Mouse (Mus musculus) myocyte (in vitro differentiated cells): Measurements from ENCODE around the gene Erich3.

Source experiments
- CEBPB ChIP-seq: IDR thresholded peaks from 2 replicates; pipeline ENCODE4 v1.6.1; 2011; ENCODE audit warnings: mild to moderate bottlenecking, moderate library complexity; ENCODE audit not compliant: poor library complexity, insufficient read depth, severe bottlenecking
- E2F4 ChIP-seq: IDR thresholded peaks from one replicate; pipeline ENCODE4 v1.6.1; 2011; ENCODE audit warnings: mild to moderate bottlenecking, control low read depth, moderate library complexity; ENCODE audit not compliant: insufficient read depth
- MAX ChIP-seq: IDR thresholded peaks from one replicate; pipeline ENCODE4 v1.6.1; 2011; ENCODE audit warnings: low read depth, mild to moderate bottlenecking, control low read depth
- MYOD1 ChIP-seq, 3 experiments: IDR thresholded peaks; one replicate each; pipeline ENCODE4 v1.6.1; 2011; ENCODE audit warnings: control low read depth in 2 of 3, low read depth in 2 of 3, mild to moderate bottlenecking in 2 of 3, moderate library complexity in 1 of 3; ENCODE audit not compliant: insufficient read length in 2 of 3, control insufficient read depth in 1 of 3
- MYOG ChIP-seq, 3 experiments: IDR thresholded peaks; one replicate each; pipeline ENCODE4 v1.6.1; 2011; ENCODE audit warnings: control low read depth in 2 of 3, low read depth in 2 of 3, mild to moderate bottlenecking in 2 of 3; ENCODE audit not compliant: insufficient read length in 2 of 3, control insufficient read depth in 1 of 3, insufficient read depth in 1 of 3
- POLR2A ChIP-seq: IDR thresholded peaks from one replicate; pipeline ENCODE4 v1.6.1; 2011; ENCODE audit warnings: low read depth, mild to moderate bottlenecking, control low read depth, moderate library complexity; ENCODE audit not compliant: insufficient read length
- POLR2AphosphoS2 ChIP-seq: IDR thresholded peaks from one replicate; pipeline ENCODE4 v1.6.1; 2011; ENCODE audit warnings: low read depth, control low read depth; ENCODE audit not compliant: insufficient read length
- TCF12 ChIP-seq: IDR thresholded peaks from one replicate; pipeline ENCODE4 v1.6.1; 2011; ENCODE audit warnings: mild to moderate bottlenecking, control low read depth; ENCODE audit not compliant: poor library complexity, insufficient read depth, severe bottlenecking
- TCF3 ChIP-seq: IDR thresholded peaks from one replicate; pipeline ENCODE4 v1.6.1; 2011; ENCODE audit warnings: low read depth, control low read depth; ENCODE audit not compliant: insufficient read length
- USF1 ChIP-seq: IDR thresholded peaks from one replicate; pipeline ENCODE4 v1.6.1; 2011; ENCODE audit warnings: low read depth, mild to moderate bottlenecking, control low read depth, moderate library complexity

DNA sequence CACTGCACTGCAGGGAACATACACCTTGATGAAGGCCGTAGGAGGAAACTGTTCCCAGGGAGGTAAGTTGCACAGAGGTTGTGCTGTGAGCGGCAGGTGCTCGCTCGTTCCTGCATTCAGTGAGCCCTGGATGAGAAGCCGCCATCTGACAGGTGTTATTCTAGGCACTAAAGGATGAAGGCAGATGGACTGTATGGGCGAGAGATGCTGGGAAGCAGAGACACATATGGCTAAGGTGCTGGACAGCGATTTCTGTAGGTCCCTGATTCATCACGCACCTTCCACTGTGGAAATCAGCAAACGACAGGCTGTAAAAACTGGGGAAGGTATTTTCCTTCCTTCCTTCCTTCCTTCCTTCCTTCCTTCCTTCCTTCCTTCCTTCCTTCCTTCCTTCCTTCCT lies 148.2 kb downstream of the Erich3 start:
- TF ChIP-seq USF1, result no peak
- no peak for TF ChIP-seq POLR2A
- TF ChIP-seq E2F4, result no peak
- no peak for TF ChIP-seq MYOD1 (IDR thresholded peaks at IDR 0.05; ENCODE audit: control insufficient read depth in 1 of 3, insufficient read length in 2 of 3, low read depth in 2 of 3)
- no peak for TF ChIP-seq MAX
- no peak for TF ChIP-seq TCF12
- TF ChIP-seq MYOG (IDR thresholded peaks at IDR 0.05; ENCODE audit: control insufficient read depth in 1 of 3, insufficient read depth in 1 of 3, insufficient read length in 2 of 3, low read depth in 2 of 3), result no peak
- TF ChIP-seq POLR2AphosphoS2, result no peak
- TF ChIP-seq CEBPB, result no peak
- no peak for TF ChIP-seq TCF3
